Mouse (Mus musculus): Measurements from ENCODE around the gene Mmp27. TPM values are rescaled to one million over a fixed set of nuclear protein-coding genes. Genes with fewer than 3 reads are reported as not detected.
A peak's percentile ranks its signal among the peaks of the same experiment; 100 is the strongest.

The Mmp27 gene
- polyA plus RNA-seq, 2 experiments: 0.06 to 0.17 TPM

DNA sequence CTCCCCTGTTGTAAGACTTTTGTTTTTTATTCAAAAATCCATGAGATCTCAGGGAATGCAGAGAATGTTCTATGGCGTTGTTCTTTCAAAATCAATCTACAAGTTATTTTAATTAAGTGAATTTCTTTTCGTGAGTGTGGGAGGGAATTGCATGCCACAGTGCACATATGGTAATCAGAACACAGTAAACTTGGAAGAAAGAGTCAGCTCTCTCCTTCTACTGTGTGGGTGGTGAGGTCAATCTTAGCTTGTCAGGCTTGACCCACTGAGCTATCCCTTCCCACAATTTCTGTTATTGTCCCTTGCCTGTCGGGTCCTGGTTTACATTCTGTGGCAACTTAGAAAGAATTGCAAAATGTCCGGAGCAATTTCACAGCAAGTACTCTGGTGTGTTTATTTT is 11.2 kb upstream of the Mmp27 start:
- TF ChIP-seq CTCF (IDR thresholded peaks at IDR 0.05; ENCODE audit: low read depth): no peak
- TF ChIP-seq EP300 (IDR thresholded peaks at IDR 0.05; ENCODE audit: low read depth): no peak
- Histone ChIP-seq H3K9me3 (ENCODE audit: control insufficient read depth, low read length) (no peaks in the 10 kb centered on the region), H3K27ac (no peak overlapping the region), H3K4me2 (ENCODE audit: low read depth) (no peak overlapping the region), H3K4me3 (ENCODE audit: insufficient read depth in 1 of 2, low read depth in 2 of 2, low read length in 2 of 2) (no peak overlapping the region), H3K36me3 (replicated peaks; ENCODE audit: control insufficient read depth, insufficient read depth, low read depth) (no peaks in the 10 kb centered on the region), H3K9ac (replicated peaks) (no peak overlapping the region), H3K27me3 (ENCODE audit: control insufficient read depth, insufficient read depth, low read length) (no peaks in the 10 kb centered on the region), H3K4me1 (replicated peaks; ENCODE audit: control insufficient read depth in 2 of 2, insufficient read depth in 2 of 2, low read length in 1 of 2) (no peaks in the 10 kb centered on the region)
- WGBS (ENCODE audit: insufficient replicate concordance): 52% methylated on average over 4 of the region's 4 CpGs
- ATAC-seq (ENCODE audit: insufficient read depth) (no peak), DNase-seq (ENCODE audit: low read depth in 3 of 3, low spot score in 3 of 3) (no peak)

DNA sequence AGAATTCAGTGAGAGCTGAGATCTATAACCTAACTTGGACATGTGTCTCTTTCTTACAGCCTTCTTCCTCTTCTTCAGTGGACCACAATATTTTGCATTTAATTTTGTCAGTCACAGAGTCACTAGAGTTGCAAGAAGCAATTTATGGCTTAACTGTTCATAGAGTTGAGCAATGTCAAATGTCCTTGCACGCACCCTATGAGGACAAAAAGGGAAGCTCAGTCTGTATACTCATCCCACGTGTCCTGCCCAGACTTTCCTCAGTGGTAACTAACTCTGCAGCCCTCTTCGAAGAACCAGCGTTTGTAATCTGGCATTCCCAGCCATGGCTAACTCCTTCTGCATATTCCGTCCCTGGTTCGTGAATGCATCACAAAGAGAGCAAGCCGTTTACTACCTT is 3.8 kb upstream of the Mmp27 start:
- DNase-seq (ENCODE audit: low read depth in 3 of 3, low spot score in 3 of 3) (peak in 1 of 3 experiments; percentile 24), ATAC-seq (ENCODE audit: insufficient read depth) (peak; percentile 40; the same call in 1 of the 2 replicates)
- no peak overlapping the region for H3K9ac ChIP-seq (replicated peaks)
- no peak overlapping the region for H3K27ac ChIP-seq
- 25% methylated on average over 7 of the region's 7 CpGs for WGBS (ENCODE audit: insufficient replicate concordance)
- TF ChIP-seq EP300 (IDR thresholded peaks at IDR 0.05; ENCODE audit: low read depth) (no peak), CTCF (IDR thresholded peaks at IDR 0.05; ENCODE audit: low read depth) (no peak)
- no peak overlapping the region for H3K4me2 ChIP-seq (ENCODE audit: low read depth)
- H3K4me3 ChIP-seq (ENCODE audit: insufficient read depth in 1 of 2, low read depth in 2 of 2, low read length in 2 of 2): no peak overlapping the region
- peaks cover 0 to 4% of the 10 kb centered on the region in 2 experiments; a peak in 2 of 4 replicates for H3K4me1 ChIP-seq (replicated peaks; ENCODE audit: control insufficient read depth in 2 of 2, insufficient read depth in 2 of 2, low read length in 1 of 2)
- H3K36me3 ChIP-seq (replicated peaks; ENCODE audit: control insufficient read depth, insufficient read depth, low read depth): no peaks in the 10 kb centered on the region
- H3K9me3 ChIP-seq (ENCODE audit: control insufficient read depth, low read length): no peaks in the 10 kb centered on the region
- no peaks in the 10 kb centered on the region for H3K27me3 ChIP-seq (ENCODE audit: control insufficient read depth, insufficient read depth, low read length)

DNA sequence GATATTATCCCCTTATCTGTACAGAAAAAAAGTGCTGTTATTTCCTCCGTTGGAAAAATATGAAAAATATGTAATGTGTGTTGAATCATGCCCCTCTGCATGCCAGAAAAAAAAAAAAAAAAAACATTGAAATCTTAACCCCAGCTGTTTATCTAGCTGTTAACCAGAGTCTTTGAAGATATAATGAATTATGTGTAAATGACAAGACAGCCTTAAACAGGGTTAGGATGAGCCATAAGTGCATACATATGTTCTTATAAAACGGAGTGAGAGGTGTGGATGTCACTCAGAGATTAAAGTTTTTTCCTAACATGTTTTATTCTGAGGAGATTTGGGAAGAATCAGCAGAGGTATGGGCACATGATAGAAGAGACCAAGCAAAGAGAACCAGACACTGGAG is 3.3 kb upstream of the Mmp27 start:
- Histone ChIP-seq H3K27me3 (ENCODE audit: control insufficient read depth, insufficient read depth, low read length) (no peaks in the 10 kb centered on the region), H3K4me3 (ENCODE audit: insufficient read depth in 1 of 2, low read depth in 2 of 2, low read length in 2 of 2) (no peak overlapping the region), H3K36me3 (replicated peaks; ENCODE audit: control insufficient read depth, insufficient read depth, low read depth) (no peaks in the 10 kb centered on the region), H3K9ac (replicated peaks) (no peak overlapping the region), H3K4me1 (replicated peaks; ENCODE audit: control insufficient read depth in 2 of 2, insufficient read depth in 2 of 2, low read length in 1 of 2) (peaks cover 0 to 8% of the 10 kb centered on the region in 2 experiments; a peak in 3 of 4 replicates), H3K4me2 (ENCODE audit: low read depth) (no peak overlapping the region), H3K9me3 (ENCODE audit: control insufficient read depth, low read length) (no peaks in the 10 kb centered on the region), H3K27ac (no peak overlapping the region)
- no peak for ATAC-seq (ENCODE audit: insufficient read depth)
- no peak for DNase-seq (ENCODE audit: low read depth in 3 of 3, low spot score in 3 of 3)
- WGBS (ENCODE audit: insufficient replicate concordance): 45% methylated on average over 2 of the region's 2 CpGs
- no peak for TF ChIP-seq CTCF (IDR thresholded peaks at IDR 0.05; ENCODE audit: low read depth)
- TF ChIP-seq EP300 (IDR thresholded peaks at IDR 0.05; ENCODE audit: low read depth): no peak

DNA sequence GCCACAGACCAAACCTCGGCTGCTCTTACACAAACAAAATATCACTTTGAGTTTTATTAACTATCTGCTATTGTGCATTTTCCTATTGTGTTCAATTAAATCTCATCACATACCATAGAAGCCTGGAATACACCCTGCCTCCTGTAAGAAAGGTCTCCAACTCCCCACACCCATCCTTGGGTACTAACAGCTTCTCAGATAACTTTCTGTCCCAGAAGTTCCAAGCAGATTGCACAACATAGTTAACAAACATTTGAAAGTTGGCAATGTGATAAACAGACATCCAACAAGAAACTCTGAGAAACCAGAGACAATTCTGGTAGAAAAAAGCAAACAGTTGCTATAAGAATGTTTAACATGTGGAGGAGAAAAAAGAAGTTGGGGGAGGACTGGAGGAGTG is 711 bp upstream of the Mmp27 start:
- no peaks in the 10 kb centered on the region for H3K9me3 ChIP-seq (ENCODE audit: control insufficient read depth, low read length)
- H3K27me3 ChIP-seq (ENCODE audit: control insufficient read depth, insufficient read depth, low read length): no peaks in the 10 kb centered on the region
- H3K4me3 ChIP-seq (ENCODE audit: insufficient read depth in 1 of 2, low read depth in 2 of 2, low read length in 2 of 2): no peak overlapping the region
- H3K4me2 ChIP-seq (ENCODE audit: low read depth): no peak overlapping the region
- no peak overlapping the region for H3K9ac ChIP-seq (replicated peaks)
- TF ChIP-seq EP300 (IDR thresholded peaks at IDR 0.05; ENCODE audit: low read depth) (no peak; the same call in 1 of the 2 replicates), CTCF (IDR thresholded peaks at IDR 0.05; ENCODE audit: low read depth) (no peak)
- DNase-seq (ENCODE audit: low read depth in 3 of 3, low spot score in 3 of 3): no peak
- 61% methylated on average over 1 of the region's 1 CpGs for WGBS (ENCODE audit: insufficient replicate concordance)
- H3K36me3 ChIP-seq (replicated peaks; ENCODE audit: control insufficient read depth, insufficient read depth, low read depth): no peaks in the 10 kb centered on the region
- ATAC-seq (ENCODE audit: insufficient read depth): peak; percentile 28; the same call in 1 of the 2 replicates
- H3K4me1 ChIP-seq (replicated peaks; ENCODE audit: control insufficient read depth in 2 of 2, insufficient read depth in 2 of 2, low read length in 1 of 2): peaks cover 0 to 8% of the 10 kb centered on the region in 2 experiments; a peak in 3 of 4 replicates
- H3K27ac ChIP-seq: no peak overlapping the region

DNA sequence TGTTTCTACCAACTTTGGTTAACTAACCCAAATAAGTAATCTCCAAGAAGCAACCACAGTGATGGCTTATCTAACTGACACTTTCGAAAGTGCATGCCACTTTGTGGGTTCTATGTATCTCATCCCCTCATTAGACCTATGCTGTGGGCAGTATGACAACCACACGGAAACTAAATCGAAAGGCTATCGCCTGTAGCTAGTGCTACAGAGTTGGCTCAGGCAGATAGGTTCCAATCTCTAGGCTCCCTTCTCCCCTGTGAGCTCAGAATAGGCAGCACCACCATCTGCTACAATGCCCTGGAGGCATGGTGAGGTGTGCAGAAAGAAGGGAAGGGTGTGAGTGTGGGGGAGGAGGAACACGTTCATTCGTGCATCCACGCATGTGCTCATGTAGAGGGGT is 992 bp downstream of the Mmp27 start:
- no peak overlapping the region for H3K9ac ChIP-seq (replicated peaks)
- H3K27ac ChIP-seq: no peak overlapping the region
- WGBS (ENCODE audit: insufficient replicate concordance): 41% methylated on average over 7 of the region's 7 CpGs
- H3K9me3 ChIP-seq (ENCODE audit: control insufficient read depth, low read length): no peaks in the 10 kb centered on the region
- peak; percentile 67; the same call in 1 of the 2 replicates for ATAC-seq (ENCODE audit: insufficient read depth)
- no peak overlapping the region for H3K4me2 ChIP-seq (ENCODE audit: low read depth)
- TF ChIP-seq CTCF (IDR thresholded peaks at IDR 0.05; ENCODE audit: low read depth): no peak
- TF ChIP-seq EP300 (IDR thresholded peaks at IDR 0.05; ENCODE audit: low read depth): peak; percentile 21; the same call in 1 of the 2 replicates
- H3K27me3 ChIP-seq (ENCODE audit: control insufficient read depth, insufficient read depth, low read length): no peaks in the 10 kb centered on the region
- DNase-seq (ENCODE audit: low read depth in 3 of 3, low spot score in 3 of 3): no peak
- no peak overlapping the region for H3K4me3 ChIP-seq (ENCODE audit: insufficient read depth in 1 of 2, low read depth in 2 of 2, low read length in 2 of 2)
- peaks cover 0 to 8% of the 10 kb centered on the region in 2 experiments; a peak in 3 of 4 replicates for H3K4me1 ChIP-seq (replicated peaks; ENCODE audit: control insufficient read depth in 2 of 2, insufficient read depth in 2 of 2, low read length in 1 of 2)
- no peaks in the 10 kb centered on the region for H3K36me3 ChIP-seq (replicated peaks; ENCODE audit: control insufficient read depth, insufficient read depth, low read depth)
